Mouse (Mus musculus): ENCODE measurements around the gene Smpx.

DNA sequence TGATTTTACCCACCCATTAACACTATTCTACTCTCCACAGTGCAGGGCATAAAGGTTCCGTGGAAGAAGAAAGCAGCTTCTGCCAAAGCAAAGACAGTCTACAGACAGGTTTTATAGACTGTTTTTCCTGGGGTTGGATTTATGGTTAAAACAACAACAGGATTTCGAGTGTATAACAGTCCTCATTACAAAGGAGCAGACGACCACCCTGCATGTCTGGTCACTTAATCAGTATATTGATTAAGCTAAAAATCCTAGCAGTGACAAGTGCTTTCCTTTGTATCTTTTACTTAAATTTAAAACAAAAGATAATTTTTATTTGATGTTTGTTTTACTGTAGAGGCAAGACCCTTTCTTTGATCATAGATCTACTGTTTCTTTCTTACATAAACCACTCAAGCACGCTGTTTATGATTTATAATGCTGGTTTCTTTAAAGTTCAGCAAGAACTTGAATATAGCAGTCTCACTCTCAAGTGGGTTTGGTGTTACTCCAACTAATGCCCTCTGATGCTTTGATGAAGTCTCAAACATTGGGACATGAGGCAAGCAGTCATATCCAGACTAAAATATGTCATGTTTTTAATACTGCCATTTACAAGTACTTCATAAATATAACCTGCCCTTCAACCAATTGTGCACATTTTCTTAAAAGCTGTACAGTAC is 10.0 kb downstream of the Smpx start:
- TF ChIP-seq CTCF (conservative IDR thresholded peaks at IDR 0.05; ENCODE audit: low read length) (no peak), POU5F1 (IDR thresholded peaks at IDR 0.05; ENCODE audit: borderline replicate concordance, low read length) (no peak)

All from E14TG2a.4 (cell line).